Mouse (Mus musculus) limb, embryonic 10.5 days (tissue): ENCODE measurements around the gene Slco1c1. TPM values are rescaled to one million over a fixed set of nuclear protein-coding genes. Genes with fewer than 3 reads are reported as not detected.

Experiments
- DNase-seq: peaks from one replicate; pipeline ENCODE4 v3.0.0-alpha.2; 2017; ENCODE audit warnings: low spot score
- H3K27ac ChIP-seq: fragments of 300-500 bp; sonication (generic); 2 replicates; pipeline ENCODE4 v1.5.1; 2016; ENCODE audit warnings: mild to moderate bottlenecking
- H3K27me3 ChIP-seq: fragments of 300-500 bp; sonication (generic); 2 replicates; pipeline ENCODE4 v1.6.1; 2016; ENCODE audit warnings: low read depth, mild to moderate bottlenecking; ENCODE audit not compliant: poor library complexity, severe bottlenecking
- H3K36me3 ChIP-seq: fragments of 300-500 bp; sonication (generic); 2 replicates; pipeline ENCODE4 v1.6.1; 2016; ENCODE audit warnings: mild to moderate bottlenecking, moderate library complexity
- H3K4me1 ChIP-seq: fragments of 300-500 bp; sonication (generic); 2 replicates; pipeline ENCODE4 v1.6.1; 2016
- H3K4me3 ChIP-seq: fragments of 300-500 bp; sonication (generic); 2 replicates; pipeline ENCODE4 v1.5.1; 2016; ENCODE audit warnings: mild to moderate bottlenecking, moderate library complexity
- H3K9me3 ChIP-seq: fragments of 300-500 bp; sonication (generic); replicated peaks from 2 replicates; pipeline ENCODE4 v1.6.1; 2016; ENCODE audit warnings: mild to moderate bottlenecking
- WGBS: fragments of 180-500 bp; shearing (Covaris S2); methylation state at CpG from one replicate; pipeline ENCODE4 v1.1.7; 2016; 5-methylcytosine and 5-hydroxymethylcytosine counted together
- polyA plus RNA-seq: library from polyadenylated mRNA; unstranded; fragments of >200 nt; fragmentation: Nextera tagmentation; extraction: Ambion mirVana; gene quantifications from 2 replicates; pipeline ENCODE4 v1.2.1, GENCODE M21; 2016

Slco1c1 gene
- 0.09 TPM in 1 of 2 replicates, not detected in the other for polyA plus RNA-seq

DNA sequence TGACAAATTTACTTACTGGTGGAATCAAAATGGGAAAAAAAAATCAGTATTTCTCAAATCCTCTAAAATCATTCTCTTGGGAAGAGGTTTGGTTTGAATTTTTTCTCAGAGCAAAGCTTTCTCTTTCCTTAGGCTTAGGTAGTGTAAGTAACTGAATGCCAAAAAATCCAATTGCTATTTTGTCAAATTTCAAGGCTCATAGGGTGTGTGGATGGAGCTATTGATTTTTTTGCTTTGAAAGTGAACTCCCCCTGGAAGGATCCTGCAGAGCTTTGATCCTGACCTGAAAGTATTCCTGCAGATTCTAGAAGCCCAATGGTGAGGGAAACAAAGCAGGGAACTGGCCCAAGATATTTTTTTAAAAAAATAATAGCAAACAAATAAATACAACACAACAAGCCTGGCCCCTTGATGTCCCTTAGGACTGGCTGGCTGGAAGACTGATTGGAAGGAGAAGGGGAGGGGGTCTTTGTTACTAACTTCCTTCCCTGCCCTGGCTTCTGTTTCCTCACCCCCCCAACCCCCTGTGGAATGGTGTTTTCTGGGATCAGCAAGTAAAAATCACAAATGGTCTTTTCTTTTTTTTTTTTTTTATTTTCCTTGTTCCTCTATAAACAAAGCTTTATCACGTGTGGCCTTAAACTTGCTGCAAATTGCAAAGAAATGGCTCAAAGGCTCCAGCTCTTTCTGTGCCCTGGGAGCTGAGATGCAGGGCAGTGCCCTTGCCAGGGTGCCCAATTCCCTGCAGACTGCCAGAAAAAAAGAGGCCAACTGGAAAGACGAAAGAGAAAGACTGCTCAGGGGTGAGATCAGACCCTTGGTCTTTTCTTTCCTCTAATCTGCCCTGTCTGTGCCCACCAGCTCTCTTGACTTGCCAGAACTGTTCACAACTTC, at the start of gene Slco1c1:
Gene Slco1c1 (plus strand): TSS at position 622 of the 894 bp plus-strand sequence.
- Histone ChIP-seq H3K27me3 (no peaks in the 10 kb centered on the region), H3K27ac (no peak within 1 kb of the TSS), H3K36me3 (no peaks in the 10 kb centered on the region), H3K9me3 (no peaks in the 10 kb centered on the region), H3K4me1 (no peaks in the 10 kb centered on the region), H3K4me3 (no peak within 1 kb of the TSS)
- DNase-seq, result no peak
- 67% methylated on average over 2 of the region's 2 CpGs for WGBS

DNA sequence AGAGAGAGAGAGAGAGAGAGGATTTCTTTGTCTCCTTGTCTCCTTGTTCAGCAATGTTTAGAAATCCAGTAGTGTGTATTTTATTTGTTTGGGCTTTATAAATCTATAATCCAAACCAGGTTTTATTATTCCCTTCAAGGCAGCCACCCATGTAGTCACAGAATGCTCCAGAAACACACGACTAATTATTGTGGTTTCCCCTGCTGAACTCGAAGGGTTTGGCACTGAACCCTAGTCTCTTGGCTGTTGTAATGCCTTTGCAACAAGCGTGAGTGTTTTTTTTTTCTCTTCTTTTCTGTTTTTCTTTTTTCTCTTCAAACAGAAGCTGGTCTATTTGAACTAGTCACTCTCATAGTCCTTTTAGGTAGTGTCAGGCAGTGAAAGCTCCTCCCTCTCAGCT, 49.5 kb upstream of the Slco1c1 start:
- no peak overlapping the region for H3K4me3 ChIP-seq
- H3K9me3 ChIP-seq, result no peaks in the 10 kb centered on the region
- no peaks in the 10 kb centered on the region for H3K36me3 ChIP-seq
- H3K4me1 ChIP-seq, result no peaks in the 10 kb centered on the region
- no peaks in the 10 kb centered on the region for H3K27me3 ChIP-seq
- H3K27ac ChIP-seq, result no peak overlapping the region
- WGBS, result 81% methylated on average over 3 of the region's 3 CpGs
- no peak for DNase-seq

DNA sequence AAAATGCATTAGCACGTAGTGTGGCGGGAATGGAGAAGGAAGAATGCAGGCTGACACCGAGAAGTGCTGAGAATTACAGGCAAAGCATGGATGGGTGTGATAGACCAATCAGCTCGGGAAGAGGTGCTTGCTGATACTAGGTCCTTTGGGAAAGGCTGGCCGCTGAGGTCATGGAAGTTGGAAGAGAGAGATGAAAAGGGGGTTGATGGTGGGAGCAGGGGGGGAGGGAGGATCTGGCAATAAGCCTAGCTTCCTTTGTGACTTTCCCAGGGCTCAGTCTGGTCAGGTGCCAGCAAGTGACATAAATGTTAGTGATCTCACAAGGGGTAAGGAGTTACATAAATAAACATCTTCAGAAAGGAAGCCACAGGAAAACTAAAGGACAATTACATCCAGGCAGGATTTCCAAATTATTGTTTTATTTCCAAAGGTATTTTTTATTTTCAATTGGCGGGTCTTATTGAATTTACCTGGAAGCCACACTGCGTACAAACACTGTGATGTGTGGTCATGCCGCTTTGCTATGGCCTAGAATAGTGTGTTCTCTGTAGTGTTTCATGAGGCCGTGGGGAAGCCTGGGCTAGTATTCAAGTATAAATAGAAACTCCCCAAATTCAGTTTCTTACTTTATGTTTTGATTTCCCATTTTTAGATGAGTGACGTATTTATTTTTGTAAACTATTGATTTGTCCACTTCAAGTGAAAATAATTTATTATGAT, 38.7 kb upstream of the Slco1c1 start:
- Histone ChIP-seq H3K9me3 (no peaks in the 10 kb centered on the region), H3K27me3 (no peaks in the 10 kb centered on the region), H3K4me1 (no peaks in the 10 kb centered on the region), H3K36me3 (no peaks in the 10 kb centered on the region), H3K4me3 (no peak overlapping the region), H3K27ac (no peak overlapping the region)
- 67% methylated on average over 10 of the region's 10 CpGs for WGBS
- DNase-seq, result no peak

GRCm38 (mm10) chr6:141487266-141487665, 36.9 kb upstream of the Slco1c1 start:
- DNase-seq, result no peak
- Histone ChIP-seq H3K36me3 (no peaks in the 10 kb centered on the region), H3K27ac (no peak overlapping the region), H3K27me3 (peaks cover 9% of the 10 kb centered on the region; the same call in 1 of the 2 replicates), H3K4me3 (no peak overlapping the region), H3K4me1 (no peaks in the 10 kb centered on the region), H3K9me3 (no peaks in the 10 kb centered on the region)
- WGBS, result 86% methylated on average over 7 of the region's 7 CpGs

GRCm38 (mm10) chr6:141488619-141489018, 35.5 kb upstream of the Slco1c1 start:
- 17% methylated on average over 11 of the region's 11 CpGs for WGBS
- H3K27ac ChIP-seq, result no peak overlapping the region
- H3K9me3 ChIP-seq, result no peaks in the 10 kb centered on the region
- DNase-seq, result peak; percentile 76
- no peaks in the 10 kb centered on the region for H3K36me3 ChIP-seq
- peaks cover 22% of the 10 kb centered on the region; the same call in 1 of the 2 replicates for H3K27me3 ChIP-seq
- no peak overlapping the region for H3K4me3 ChIP-seq
- no peaks in the 10 kb centered on the region for H3K4me1 ChIP-seq

GRCm38 (mm10) chr6:141494909-141495308, 29.3 kb upstream of the Slco1c1 start:
- 86% methylated on average over 4 of the region's 4 CpGs for WGBS
- no peak overlapping the region for H3K4me3 ChIP-seq
- H3K4me1 ChIP-seq, result peaks cover 16% of the 10 kb centered on the region
- no peak overlapping the region for H3K27ac ChIP-seq
- no peak for DNase-seq
- H3K36me3 ChIP-seq, result no peaks in the 10 kb centered on the region; the same call in 1 of the 2 replicates
- H3K9me3 ChIP-seq, result no peaks in the 10 kb centered on the region
- H3K27me3 ChIP-seq, result peaks cover 27% of the 10 kb centered on the region; the same call in 1 of the 2 replicates

GRCm38 (mm10) chr6:141495634-141496418, 28.3 kb upstream of the Slco1c1 start:
- H3K36me3 ChIP-seq, result no peaks in the 10 kb centered on the region; the same call in 1 of the 2 replicates
- 23% methylated on average over 13 of the region's 13 CpGs for WGBS
- no peak overlapping the region for H3K4me3 ChIP-seq
- peaks cover 27% of the 10 kb centered on the region; the same call in 1 of the 2 replicates for H3K27me3 ChIP-seq
- H3K9me3 ChIP-seq, result no peaks in the 10 kb centered on the region
- peaks cover 16% of the 10 kb centered on the region for H3K4me1 ChIP-seq
- 0 out of 2 replicates have a peak overlapping the region, but pooled peaks have one; percentile 11 for H3K27ac ChIP-seq
- no peak for DNase-seq

GRCm38 (mm10) chr6:141499511-141499910, 24.7 kb upstream of the Slco1c1 start:
- DNase-seq, result no peak
- Histone ChIP-seq H3K9me3 (no peaks in the 10 kb centered on the region), H3K4me3 (no peak overlapping the region), H3K27ac (no peak overlapping the region), H3K4me1 (peaks cover 16% of the 10 kb centered on the region), H3K36me3 (no peaks in the 10 kb centered on the region; the same call in 1 of the 2 replicates), H3K27me3 (no peaks in the 10 kb centered on the region)

- H3K27me3 ChIP-seq, result no peaks in the 10 kb centered on the region
- no peak overlapping the region for H3K27ac ChIP-seq
These were observed 23.0 kb upstream of the Slco1c1 start for GRCm38 (mm10) chr6:141501171-141501570.

GRCm38 (mm10) chr6:141522541-141522940, 1.6 kb upstream of the Slco1c1 start:
- 90% methylated on average over 2 of the region's 2 CpGs for WGBS
- H3K27me3 ChIP-seq, result no peaks in the 10 kb centered on the region
- H3K4me3 ChIP-seq, result no peak overlapping the region
- no peak for DNase-seq
- H3K36me3 ChIP-seq, result no peaks in the 10 kb centered on the region
- H3K9me3 ChIP-seq, result no peaks in the 10 kb centered on the region
- H3K27ac ChIP-seq, result no peak overlapping the region
- no peaks in the 10 kb centered on the region for H3K4me1 ChIP-seq

More at GRCm38 (mm10) chr6:141501171-141501570, 23.0 kb upstream of the Slco1c1 start:
- Histone ChIP-seq H3K4me1 (peaks cover 3% of the 10 kb centered on the region), H3K9me3 (no peaks in the 10 kb centered on the region), H3K36me3 (no peaks in the 10 kb centered on the region; the same call in 1 of the 2 replicates), H3K4me3 (no peak overlapping the region)
- 90% methylated on average over 3 of the region's 3 CpGs for WGBS
- DNase-seq, result no peak

DNA sequence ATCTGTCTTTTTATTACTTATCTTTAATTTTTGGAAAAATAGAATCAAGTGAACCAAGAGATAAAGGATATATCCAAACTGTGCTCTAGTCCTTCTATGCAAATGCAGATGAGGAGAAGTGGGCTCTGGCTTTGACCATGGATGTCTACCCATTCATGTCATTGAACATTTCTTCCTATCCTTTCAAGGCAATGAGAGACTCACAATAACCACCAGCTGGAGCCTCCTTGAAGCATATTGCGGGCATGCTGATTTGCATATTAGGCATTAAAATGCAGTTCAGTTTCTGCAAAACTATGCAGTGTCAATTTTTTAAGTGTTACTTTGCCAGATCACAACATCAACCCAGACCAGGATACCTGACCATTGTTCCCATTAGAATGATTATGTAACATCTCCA, 1.6 kb downstream of the Slco1c1 start:
- no peak for DNase-seq
- H3K27ac ChIP-seq, result no peak overlapping the region
- WGBS, result 92% methylated on average over 1 of the region's 1 CpGs
- H3K36me3 ChIP-seq, result no peaks in the 10 kb centered on the region
- no peaks in the 10 kb centered on the region for H3K9me3 ChIP-seq
- no peaks in the 10 kb centered on the region for H3K4me1 ChIP-seq
- no peaks in the 10 kb centered on the region for H3K27me3 ChIP-seq
- H3K4me3 ChIP-seq, result no peak overlapping the region

DNA sequence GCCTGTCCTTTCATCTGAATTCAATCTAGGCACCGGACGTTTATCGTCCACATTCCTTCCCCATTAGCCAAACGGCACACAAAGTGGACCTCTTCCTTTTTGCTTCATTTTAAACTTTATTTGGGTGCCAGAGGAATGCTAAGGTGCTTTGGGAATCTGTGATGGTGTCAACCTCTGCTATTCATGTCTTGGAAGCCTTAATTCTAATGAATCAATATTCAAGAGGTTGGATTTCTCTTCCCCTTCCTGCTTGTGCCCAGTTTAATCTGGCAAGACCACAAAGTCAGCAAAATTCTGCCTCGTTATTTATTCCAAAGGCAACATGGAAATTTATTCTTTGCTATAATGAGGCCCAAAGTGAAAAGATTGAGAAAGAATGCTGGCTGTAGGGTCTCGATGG, 6.7 kb downstream of the Slco1c1 start:
- Histone ChIP-seq H3K27ac (no peak overlapping the region), H3K9me3 (no peaks in the 10 kb centered on the region), H3K36me3 (no peaks in the 10 kb centered on the region), H3K27me3 (no peaks in the 10 kb centered on the region), H3K4me1 (no peaks in the 10 kb centered on the region), H3K4me3 (no peak overlapping the region)
- WGBS, result 80% methylated on average over 6 of the region's 6 CpGs
- no peak for DNase-seq
